Mouse (Mus musculus) kidney, adult 8-10 months (tissue): ENCODE results near the gene Fam241a.

ENCODE experiments used
- DNase-seq, 2 experiments: peaks; one replicate each; pipeline ENCODE4 v3.0.0; 2022

Gene Fam241a

DNA sequence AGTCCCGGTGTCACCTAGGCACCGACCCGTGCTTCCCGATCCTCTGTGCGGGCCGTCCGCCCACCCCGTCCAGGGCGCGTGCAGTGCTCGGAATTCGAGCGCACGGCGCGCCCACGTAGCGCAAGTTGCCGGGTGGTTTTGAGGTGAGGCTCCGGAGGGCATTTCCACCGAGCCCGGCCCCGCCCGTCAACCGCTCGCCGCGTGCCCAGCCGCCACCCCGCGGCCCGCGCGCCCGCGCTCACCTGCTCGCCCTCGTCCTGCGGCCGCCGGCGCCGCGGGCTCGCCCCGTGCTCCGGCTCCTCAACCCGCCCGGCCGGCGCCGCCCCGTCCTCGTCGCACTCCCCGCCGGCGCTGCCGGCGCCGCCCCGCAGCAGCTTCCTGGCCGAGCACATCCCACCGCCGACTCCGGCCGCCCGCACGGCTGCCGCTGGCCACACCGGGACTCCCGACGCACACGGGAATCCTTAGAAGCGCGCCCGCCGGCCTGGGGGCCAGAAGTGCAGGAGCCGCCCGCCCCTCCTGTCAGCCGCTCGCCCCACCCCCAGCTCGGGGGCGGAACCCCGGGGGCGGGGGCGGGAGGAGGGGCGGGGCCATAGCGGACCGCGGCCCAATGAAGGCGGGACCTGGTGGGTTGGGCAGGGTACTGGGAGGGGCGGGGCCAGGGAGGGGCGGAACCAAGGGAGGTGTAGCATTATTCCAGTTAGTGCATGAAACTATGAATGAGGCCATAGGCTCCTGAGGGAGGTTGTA, at the start of gene Fam241a:
Gene Fam241a (minus strand): TSS at position 533 of the 750 bp plus-strand sequence.
- peak; percentile 82 to 87 for DNase-seq

DNA sequence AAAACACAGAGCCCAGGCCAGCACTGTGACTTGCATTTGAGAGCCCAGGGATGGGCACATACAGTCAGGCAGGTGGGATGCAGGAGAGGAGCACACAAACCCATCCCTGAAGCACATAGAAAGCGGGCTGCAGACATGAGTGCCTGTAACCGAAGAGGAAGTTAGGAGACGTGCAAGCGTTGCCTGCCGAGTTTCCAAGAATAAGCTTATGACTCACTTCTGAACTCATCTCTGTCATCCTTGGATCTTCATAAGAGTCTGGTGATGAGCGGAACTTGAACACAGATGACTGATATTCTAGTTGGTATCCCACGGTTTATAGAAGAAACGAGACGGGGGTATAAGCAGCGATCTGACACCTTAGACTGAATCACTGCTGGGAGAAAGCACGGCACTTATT, 36.3 kb upstream of the Fam241a start:
- DNase-seq, result no peak

DNA sequence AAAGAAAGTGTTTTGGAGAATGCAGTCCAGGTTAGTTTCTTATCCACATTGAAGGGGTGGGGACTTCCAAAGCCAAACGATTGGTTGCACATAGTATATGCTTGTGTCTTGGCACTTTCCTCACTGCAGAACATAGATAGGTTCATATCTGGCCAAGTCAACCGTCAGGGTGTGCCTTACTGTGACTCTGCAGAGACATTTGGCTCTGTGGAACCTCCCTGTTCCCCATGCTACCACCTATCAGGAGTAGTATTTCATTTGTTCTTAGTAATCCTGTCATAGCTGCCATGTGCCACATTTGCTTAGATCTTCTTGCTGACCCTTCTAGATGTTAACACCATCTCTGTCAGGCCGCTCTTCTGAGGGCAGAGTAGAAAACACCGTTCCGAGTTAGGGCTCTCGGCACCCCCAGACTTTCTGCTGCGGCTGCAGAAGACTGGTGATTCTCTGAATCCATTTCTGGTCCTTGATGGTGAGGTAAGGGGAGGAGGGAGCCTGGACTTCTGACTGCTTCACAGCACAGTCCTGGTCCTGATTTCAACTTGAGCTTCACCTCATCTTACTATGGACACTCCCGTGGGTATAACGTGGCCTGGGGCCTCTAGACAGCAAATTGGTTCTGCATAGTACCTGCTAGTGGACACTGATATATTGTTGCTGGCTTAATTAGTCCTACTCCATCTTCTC, 34.3 kb upstream of the Fam241a start:
- DNase-seq, result no peak

DNA sequence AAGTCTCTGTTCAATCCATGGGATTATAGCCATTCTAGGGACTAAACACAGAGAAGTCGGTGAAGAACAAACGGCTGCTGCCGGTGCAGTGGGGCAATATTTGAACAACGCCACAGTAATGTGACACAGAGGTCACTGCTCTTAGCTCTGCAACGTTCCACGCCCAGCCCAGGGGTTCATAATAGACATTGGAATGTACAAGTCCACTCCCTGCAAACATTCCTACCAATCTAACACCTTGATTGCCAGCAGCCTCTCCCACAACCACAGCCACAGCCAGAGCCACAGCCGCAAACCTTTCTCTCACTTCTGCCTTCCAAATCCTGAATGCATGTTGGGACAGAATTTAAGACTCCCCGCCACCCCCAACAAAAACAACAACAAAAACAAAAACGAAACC, 33.8 kb upstream of the Fam241a start:
- peak; percentile 7 to 17 for DNase-seq

DNA sequence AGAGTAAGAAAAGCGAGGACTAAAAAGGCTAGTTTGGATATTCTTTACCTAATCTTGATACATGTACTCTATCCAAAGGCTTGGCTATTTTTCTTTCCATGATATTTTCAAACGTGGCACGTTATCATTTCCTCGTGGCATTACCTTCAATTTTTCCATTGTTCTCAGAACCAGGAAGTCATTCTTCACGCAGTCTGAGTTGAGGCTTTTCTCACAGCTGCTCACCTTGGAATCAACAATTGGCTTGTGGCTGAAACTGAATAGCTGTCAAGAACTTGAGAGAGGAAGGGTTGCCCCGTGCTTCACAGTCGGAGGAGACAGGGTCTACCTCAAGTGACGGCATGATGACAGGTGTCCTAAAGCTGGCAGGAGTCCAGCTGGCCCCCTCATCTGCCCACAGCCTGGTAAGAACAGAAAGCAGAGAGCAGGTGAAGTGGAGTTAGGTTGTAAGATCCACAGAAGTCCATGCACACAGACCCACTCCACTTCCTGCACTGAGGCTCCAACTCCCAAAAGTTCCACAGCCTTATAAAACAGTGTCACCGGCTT, 30.6 kb upstream of the Fam241a start:
- DNase-seq, result no peak

DNA sequence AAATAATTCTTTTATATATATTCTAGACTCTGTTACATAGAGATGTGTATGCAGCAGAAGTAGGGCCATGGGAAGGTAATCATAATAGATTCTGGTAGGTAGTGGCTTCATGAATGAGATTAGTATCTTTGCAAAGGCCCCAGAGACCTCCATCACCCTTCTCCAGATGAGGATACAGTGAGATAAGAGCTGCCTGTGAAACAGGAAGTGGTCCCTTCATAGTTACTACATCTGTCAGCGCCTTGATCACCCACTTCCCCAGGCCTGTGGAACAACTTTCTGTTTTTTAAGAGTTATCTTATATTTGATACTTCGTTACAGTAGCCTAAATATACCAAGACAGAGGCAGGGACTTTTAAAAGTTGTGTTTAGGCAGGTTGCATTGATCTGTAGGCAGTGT, 28.3 kb upstream of the Fam241a start:
- no peak for DNase-seq

DNA sequence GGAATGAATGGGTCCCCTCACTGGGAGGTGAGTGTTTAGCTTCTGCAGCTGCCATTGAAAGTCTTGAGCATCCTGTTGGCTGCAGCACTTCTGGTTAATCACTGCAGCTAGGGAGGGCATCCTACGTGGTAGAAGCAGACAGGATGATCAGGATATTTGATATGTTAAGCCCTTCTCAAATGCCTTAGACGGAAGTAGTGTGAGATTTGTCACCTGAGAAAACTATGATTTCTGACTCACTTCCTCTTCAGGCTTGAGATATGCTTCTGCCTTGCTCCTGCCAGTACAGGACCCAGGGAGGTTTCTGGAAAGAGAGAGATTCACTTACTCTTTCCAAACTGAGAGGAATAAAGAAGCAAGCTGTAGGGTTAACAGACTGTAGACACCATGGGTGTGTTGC, 27.1 kb upstream of the Fam241a start:
- DNase-seq, result no peak

DNA sequence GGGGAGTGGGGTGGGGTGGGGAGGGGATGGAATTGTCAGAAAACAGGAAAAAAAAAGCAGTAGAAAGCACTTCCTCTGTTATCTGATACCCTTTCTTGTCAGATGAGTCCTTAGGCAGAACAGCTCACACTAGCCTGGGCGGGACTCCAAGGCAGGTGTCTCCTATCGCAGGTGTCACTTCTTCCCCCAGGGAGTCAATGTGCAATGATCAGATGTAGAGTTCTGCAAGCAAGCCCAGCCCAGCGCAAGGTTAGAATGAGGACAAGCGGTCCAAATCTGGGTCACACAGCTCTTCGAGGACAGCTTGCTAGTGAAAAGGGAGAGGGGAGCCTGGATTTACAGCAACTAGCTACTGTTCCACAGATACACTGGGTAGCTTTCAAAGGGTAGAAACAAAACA, 26.0 kb upstream of the Fam241a start:
- no peak for DNase-seq

DNA sequence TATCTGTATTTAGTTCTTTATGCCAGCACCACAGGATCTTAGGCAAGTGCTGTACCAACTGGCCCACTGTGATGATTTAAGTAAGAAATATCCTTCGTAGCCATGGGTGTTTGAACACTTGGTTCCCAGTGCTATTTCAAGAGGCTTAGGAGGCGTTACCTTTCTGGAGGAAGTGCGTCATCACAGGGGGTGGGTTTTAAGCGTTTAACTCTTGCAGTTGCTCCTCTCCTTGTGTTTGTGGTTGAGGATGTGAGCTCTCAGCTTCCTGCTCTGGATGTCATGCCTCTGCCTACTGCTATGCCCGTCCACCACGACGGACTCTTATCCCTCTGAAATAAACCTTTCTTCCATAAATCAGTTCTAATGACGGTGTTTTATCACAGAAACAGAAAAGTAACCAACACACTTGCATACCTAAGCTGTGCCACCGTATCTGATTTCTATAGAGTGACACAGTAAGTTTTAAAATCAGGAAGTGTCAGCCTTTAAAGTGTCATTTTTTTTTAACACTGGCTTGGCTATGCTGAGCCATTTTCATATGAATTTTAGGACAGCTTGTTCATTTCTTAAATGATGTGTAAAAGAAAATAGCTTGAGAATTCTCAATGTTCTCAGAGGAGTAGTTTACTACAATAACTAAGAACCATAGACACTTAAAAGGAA, 22.0 kb upstream of the Fam241a start:
- no peak for DNase-seq

DNA sequence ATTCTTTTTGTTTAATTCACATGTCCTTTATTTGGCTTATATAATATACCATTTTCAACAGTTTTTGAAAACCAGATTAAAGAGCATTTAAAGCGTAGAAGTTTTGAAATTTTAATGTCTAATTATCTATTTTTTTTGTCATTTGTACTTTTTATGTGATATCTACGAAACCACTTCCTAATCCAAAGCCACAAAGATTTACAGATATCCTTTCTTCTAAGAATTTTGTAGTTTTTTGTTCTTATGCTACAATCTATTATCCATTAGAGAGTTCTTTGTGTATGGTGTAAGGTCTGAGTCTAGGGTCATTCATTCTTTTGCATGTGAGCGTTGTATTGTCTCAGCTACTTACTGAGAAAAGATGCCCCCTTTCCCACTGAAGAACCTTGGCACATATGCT, 21.4 kb upstream of the Fam241a start:
- no peak for DNase-seq

DNA sequence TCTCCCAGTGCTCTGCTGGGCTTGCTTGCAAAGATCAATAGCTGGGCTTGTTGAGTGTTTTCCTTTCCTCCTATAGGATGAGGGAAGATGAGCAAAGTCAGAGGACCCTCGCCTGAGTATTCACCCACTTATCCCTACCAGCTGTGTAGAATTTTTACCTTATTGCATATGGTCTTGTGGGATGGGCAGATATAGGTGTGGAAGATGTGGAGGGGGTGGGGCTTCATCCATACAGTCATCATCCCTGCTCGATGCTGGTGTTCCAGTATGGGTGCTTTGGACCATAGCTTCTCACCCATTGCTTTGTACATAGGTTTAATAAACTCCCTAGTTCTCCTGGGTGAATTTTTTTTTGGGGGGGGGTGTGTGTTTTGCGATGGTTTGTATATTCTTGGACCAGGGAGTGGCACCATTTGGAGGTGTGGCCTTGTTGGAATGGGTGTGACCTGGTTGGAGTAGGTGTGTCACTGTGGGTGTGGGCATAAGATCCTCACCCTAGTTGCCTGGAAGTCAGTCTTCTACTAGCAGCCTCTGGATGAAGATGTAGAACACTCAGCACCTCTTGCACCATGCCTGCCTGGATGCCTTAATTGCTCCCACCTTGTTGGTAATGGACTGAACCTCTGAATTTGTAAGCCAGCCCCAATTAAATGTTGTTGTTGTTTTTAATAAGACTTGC, 19.7 kb upstream of the Fam241a start:
- DNase-seq, result no peak

DNA sequence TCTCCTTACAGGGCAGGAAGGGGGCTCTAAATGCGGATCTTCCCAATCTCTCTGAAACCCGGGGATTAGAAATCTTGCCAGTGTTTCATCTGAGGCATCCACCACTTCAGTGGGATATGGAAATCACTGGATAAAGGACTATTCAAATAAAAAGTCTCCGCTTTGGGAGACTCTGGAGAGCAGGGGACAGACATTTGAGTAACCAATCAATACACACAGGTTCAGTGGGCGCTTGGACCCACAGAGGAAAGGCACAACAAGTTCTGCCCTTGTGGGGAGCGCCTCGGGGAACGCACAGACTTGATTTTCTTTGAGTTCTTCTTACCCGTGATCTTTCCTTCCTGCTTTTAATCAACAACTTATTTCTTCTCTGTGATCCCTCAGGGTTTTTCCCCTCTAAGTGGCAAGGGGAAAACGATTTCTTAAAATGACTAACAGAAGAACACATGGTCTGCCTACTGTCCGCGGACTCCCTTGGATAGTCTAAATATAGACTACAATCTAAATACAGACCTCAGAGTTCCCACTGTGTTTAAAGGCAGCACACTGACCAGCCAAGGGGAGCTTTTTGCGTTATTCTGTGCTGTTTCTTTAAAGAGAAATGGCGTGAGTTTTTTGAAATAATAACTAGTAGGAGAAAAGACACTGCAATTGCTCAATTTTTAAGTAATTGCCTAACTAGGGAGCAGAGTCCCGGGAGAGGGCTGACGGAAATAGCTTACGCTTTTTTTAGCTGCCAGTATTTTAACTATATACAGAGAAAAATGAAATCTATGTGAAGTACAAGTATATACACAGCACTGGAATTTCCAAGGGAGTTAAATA, 18.0 kb upstream of the Fam241a start:
- DNase-seq, result no peak

DNA sequence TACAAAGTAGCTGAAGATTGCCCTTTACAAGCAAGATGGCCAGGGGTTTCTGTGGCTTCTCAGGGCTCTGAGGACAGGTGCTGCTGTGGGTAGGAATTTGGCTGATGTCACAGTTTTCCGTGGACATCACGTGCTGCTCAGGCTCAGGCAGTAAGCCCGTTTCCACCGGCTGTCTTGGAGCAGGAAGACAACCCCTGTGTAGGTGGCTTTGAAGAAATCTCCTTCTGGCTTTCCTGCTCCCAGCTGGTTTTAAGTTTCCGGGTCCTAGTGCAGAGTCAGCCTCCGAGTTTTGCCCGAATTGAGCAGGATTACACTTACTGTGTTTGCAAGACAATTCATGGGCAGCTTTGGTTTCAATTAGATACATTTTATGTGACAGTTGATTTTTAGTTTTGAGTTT, 13.8 kb upstream of the Fam241a start:
- no peak for DNase-seq

DNA sequence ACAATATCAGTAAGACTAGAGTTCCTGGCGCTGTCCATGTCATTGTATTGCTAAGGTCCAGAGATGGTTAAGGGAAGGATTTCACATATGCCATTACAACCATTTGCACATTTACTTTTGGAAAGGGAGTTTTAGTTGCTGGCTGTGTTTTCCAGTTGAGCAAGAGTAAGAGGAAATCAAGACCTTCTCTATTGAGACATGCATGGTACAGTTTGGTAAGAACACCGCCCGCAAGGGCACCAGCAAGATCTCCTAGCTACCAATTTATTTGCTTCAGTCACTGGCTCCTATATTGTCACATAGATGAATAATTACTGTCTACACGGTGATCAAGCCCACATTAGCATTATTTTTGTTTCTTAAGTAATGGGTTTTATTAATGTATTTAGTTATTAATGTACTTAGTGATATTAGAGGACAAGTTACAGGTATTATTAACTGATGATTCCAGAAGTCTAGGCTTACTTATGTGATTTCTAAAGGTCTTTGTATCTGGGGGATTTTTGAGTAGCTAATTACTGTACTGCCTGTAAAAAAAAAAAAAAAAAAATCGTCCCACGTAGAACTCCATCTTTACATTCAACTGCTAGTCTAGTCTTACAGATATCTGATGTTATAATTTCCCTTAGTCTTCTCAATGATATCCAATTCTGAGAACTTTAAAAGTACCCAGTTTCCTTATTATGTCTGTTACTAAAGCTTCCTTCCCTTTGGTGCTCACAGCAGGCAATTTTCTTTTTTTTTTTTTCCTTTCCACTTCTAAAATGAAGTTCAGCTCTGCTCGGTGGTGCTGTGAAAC, 944 bp downstream of the Fam241a start:
- no peak for DNase-seq

DNA sequence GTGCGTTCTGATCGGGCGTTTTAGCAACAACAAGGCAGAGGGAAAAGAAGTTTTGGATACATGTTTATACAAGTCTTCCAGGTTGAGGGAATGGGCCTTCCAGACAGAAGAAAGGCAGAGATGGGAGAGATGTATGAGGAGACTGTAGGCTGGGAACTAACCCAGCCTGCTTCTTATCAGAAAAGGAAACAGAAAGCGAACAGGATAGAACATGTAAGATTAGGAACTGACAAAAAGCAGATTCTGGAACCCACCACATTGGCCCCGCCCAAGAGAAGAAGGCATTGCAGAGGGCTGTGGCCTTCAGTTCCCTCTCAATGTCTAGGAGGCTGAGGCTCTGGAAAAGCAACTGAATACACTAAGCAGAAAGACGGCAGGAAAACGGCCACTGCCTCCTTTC, 2.2 kb downstream of the Fam241a start:
- no peak for DNase-seq

DNA sequence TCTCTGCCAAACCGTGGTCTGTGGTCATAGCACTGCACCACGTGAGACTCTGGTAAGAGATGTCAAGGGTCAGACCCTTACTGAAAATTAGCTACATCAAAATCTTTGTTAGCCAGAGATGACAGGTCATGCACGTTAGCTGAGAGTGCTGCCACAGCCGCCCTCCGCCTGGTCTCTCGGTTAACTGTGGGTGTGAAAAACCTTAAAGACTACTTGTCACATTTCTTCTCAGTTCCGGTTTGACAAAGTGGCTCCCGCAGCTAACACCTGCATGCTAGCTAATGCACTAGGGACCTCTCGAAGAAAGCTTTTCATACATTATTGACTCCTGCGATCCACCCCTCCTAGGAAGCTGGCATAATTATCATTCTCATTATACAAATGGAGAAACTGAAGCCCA, 4.2 kb downstream of the Fam241a start:
- DNase-seq, result no peak

DNA sequence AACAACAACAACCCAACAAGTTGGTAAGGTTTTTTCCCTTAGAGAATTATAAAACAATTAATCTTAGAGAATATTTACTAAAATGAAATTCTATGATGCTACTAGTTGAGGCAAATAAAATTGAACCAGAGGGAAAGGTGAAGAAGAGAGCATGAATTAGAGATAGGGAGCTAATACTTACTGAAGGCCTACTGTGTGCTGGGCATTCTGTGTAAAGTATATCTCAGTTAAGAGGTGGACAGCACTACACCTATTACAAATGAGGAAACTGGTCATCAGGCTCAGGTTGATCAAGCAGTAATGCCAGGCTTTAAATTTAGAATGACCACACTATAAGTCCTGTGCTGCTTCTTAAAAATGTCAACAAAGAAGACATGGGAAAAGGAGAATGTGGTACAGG, 6.1 kb downstream of the Fam241a start:
- no peak for DNase-seq

DNA sequence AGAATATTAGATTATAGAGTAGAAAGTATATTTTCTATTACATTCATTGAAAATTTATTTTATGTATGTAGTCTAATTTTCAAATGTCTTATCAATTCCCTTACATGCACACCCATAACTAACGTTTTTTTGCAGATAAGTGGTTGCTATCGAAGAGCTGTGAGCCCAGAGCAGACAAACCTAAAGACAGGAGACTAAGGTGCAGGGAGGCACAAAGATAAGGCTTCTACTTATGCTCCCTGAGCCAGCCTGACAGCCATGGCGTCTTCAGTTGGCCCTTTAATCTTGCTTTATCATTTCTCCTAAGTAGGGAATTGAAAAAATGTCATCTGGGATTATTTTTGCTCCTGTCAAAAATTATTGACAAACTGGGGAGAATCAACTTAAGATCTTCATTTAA, 6.6 kb downstream of the Fam241a start:
- DNase-seq, result no peak

DNA sequence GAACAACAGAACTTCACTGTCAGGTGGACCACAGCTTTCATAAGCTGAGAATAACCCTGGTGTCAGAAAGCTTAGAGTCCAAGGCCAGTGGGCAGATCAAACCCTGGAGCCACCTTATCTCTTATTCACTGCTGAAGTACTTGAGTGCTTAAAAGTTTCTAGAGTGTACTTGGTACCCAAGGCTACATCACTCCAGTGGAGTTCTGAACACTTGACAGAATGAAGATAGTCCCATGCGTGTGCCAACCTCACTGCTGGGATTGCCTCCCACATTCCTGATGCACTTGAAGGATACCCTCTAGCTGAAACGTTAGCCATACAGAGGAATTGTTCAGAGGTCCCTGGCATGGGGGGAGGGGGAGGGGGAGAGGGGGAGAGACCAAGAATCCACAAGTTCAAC, 14.4 kb downstream of the Fam241a start:
- no peak for DNase-seq

DNA sequence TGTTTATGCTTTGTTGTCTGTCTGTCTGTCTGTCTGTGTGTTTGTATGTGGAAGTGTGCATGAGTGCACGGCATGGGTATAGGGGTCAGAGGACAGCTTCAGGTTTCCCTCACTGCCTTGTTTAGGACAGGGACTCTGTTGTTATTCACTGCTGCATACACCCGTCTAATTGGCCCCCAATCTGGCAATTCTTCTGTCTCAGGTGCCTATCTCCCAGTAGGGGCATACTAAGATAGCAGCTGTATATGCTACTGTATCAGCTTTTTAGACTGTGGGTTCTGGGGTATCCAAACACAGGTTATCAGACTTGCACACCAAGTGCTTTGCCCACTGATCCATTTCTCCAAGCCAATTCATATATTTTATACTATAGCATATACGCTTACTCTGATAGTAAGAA, 16.2 kb downstream of the Fam241a start:
- DNase-seq, result no peak

DNA sequence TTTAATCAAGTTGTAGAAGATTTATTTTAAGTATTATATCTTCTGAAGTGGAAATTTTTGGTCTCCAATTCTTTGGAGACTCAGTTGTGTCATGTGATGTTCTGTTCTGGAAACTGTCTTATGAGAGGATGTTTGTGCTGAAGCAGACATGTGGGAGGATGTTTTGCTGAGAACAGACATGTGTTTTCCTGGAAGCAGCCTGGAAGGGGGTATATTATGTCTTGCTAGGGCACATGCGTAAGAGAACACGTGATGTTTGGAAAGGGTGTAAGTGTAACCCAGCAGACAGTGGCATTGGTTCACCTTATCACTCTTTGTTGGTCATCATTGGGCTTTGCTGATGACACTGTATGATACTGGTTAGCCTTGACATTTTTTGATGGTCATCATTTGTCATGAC, 20.6 kb downstream of the Fam241a start:
- DNase-seq, result no peak

DNA sequence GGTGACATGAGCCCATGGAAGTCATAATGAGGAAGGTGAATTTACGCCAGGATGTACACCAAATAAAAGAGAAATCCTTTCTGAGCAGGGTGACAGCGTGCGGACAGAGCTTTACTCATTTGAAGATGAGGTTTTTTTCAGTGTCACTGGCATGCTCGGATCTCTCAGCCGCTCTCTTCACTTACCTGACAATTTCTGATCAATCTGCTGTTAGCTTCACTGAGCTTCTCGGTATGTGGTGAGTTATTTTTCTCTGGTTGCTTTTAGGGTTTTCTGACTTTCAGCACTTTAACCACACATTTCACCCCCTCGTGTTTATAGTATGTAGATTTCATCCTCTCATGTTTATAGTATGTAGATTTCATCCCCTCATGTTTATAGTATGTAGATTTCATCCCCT, 21.1 kb downstream of the Fam241a start:
- no peak for DNase-seq
